Mouse (Mus musculus) neural tube, embryonic 11.5 days (tissue): ENCODE data around the gene Otud1. TPM values are rescaled to one million over a fixed set of nuclear protein-coding genes. Genes with fewer than 3 reads are reported as not detected.

Experiments used
- ATAC-seq: fragments of 200-750 bp; cut with Nextera tagmentation; 2 replicates; pipeline ENCODE4 v1.8.0; 2017; ENCODE audit warnings: moderate number of reproducible peaks, mild to moderate bottlenecking, moderate TSS enrichment, moderate library complexity; ENCODE audit not compliant: insufficient read depth, low FRiP score, low TSS enrichment
- DNase-seq: peaks from one replicate; pipeline ENCODE4 v3.0.0-alpha.2; 2015; ENCODE audit warnings: low spot score
- H3K27ac ChIP-seq: fragments of 300-500 bp; sonication (generic); 2 replicates; pipeline ENCODE4 v1.5.1; 2014; ENCODE audit warnings: low read depth, mild to moderate bottlenecking, low read length
- H3K27me3 ChIP-seq: fragments of 300-500 bp; sonication (generic); 2 replicates; pipeline ENCODE4 v1.6.1; 2014; ENCODE audit warnings: mild to moderate bottlenecking, low read length, mixed read lengths; ENCODE audit not compliant: control insufficient read depth, insufficient read depth
- H3K36me3 ChIP-seq: fragments of 300-500 bp; sonication (generic); 2 replicates; pipeline ENCODE4 v1.6.1; 2014; ENCODE audit warnings: mild to moderate bottlenecking, low read length, moderate library complexity, mixed read lengths; ENCODE audit not compliant: control insufficient read depth, insufficient read depth
- H3K4me1 ChIP-seq: fragments of 300-500 bp; sonication (generic); 2 replicates; pipeline ENCODE4 v1.6.1; 2014; ENCODE audit warnings: low read length, mixed read lengths; ENCODE audit not compliant: control insufficient read depth, insufficient read depth
- H3K4me2 ChIP-seq: fragments of 300-500 bp; sonication (generic); 2 replicates; pipeline ENCODE4 v1.6.1; 2014; ENCODE audit warnings: low read depth, mild to moderate bottlenecking, moderate library complexity
- H3K4me3 ChIP-seq: fragments of 300-500 bp; sonication (generic); 2 replicates; pipeline ENCODE4 v1.5.1; 2014; ENCODE audit warnings: low read depth, low read length
- H3K9ac ChIP-seq: fragments of 300-500 bp; sonication (generic); 2 replicates; pipeline ENCODE4 v1.6.1; 2014; ENCODE audit warnings: mild to moderate bottlenecking, low read length
- H3K9me3 ChIP-seq: fragments of 300-500 bp; sonication (generic); 2 replicates; pipeline ENCODE4 v1.6.1; 2016; ENCODE audit warnings: low read length; ENCODE audit not compliant: control insufficient read depth
- WGBS: fragments of 180-500 bp; shearing (Covaris S2); extraction: QIAGEN DNeasy Blood & Tissue Kit; methylation state at CpG from one replicate; pipeline ENCODE4 v1.1.7; 2014; 5-methylcytosine and 5-hydroxymethylcytosine counted together
- polyA plus RNA-seq: library from polyadenylated mRNA; unstranded; fragments of >200 nt; fragmentation: Nextera tagmentation; extraction: Ambion mirVana; gene quantifications from 2 replicates; pipeline ENCODE4 v1.2.1, GENCODE M21; 2014

The Otud1 gene
- polyA plus RNA-seq, 1 experiment from 2014 or later, result 1.3 TPM

GRCm38 (mm10) chr2:19701386-19701785 lies 43.8 kb downstream of the Otud1 start:
- DNase-seq, result no peak
- 92% methylated on average over 3 of the region's 3 CpGs for WGBS

GRCm38 (mm10) chr2:19703020-19703613 lies 45.6 kb downstream of the Otud1 start:
- Histone ChIP-seq H3K4me3 (no peak overlapping the region), H3K9ac (no peak overlapping the region), H3K4me1 (no peaks in the 10 kb centered on the region), H3K4me2 (no peak overlapping the region), H3K27ac (no peak overlapping the region), H3K36me3 (no peaks in the 10 kb centered on the region), H3K9me3 (no peaks in the 10 kb centered on the region), H3K27me3 (no peaks in the 10 kb centered on the region)
- ATAC-seq, result no peak
- DNase-seq, result no peak

More at GRCm38 (mm10) chr2:19701386-19701785, 43.8 kb downstream of the Otud1 start:
- no peak overlapping the region for H3K4me2 ChIP-seq
- H3K4me3 ChIP-seq, result no peak overlapping the region
- ATAC-seq, result no peak
- H3K9me3 ChIP-seq, result no peaks in the 10 kb centered on the region
- H3K4me1 ChIP-seq, result no peaks in the 10 kb centered on the region
- no peaks in the 10 kb centered on the region for H3K36me3 ChIP-seq
- no peak overlapping the region for H3K9ac ChIP-seq
- H3K27ac ChIP-seq, result no peak overlapping the region
- H3K27me3 ChIP-seq, result no peaks in the 10 kb centered on the region

GRCm38 (mm10) chr2:19703670-19704069 lies 46.1 kb downstream of the Otud1 start:
- no peak for DNase-seq
- no peaks in the 10 kb centered on the region for H3K9me3 ChIP-seq
- H3K4me2 ChIP-seq, result no peak overlapping the region
- H3K4me1 ChIP-seq, result no peaks in the 10 kb centered on the region
- 75% methylated on average over 4 of the region's 4 CpGs for WGBS
- no peaks in the 10 kb centered on the region for H3K27me3 ChIP-seq
- no peak for ATAC-seq
- no peak overlapping the region for H3K4me3 ChIP-seq
- no peak overlapping the region for H3K9ac ChIP-seq
- no peaks in the 10 kb centered on the region for H3K36me3 ChIP-seq
- no peak overlapping the region for H3K27ac ChIP-seq

GRCm38 (mm10) chr2:19704272-19704671 lies 46.7 kb downstream of the Otud1 start:
- DNase-seq (no peak), ATAC-seq (no peak)
- no peak overlapping the region for H3K4me3 ChIP-seq
- H3K27ac ChIP-seq, result no peak overlapping the region
- H3K4me1 ChIP-seq, result no peaks in the 10 kb centered on the region
- no peaks in the 10 kb centered on the region for H3K9me3 ChIP-seq
- H3K9ac ChIP-seq, result no peak overlapping the region
- H3K4me2 ChIP-seq, result no peak overlapping the region
- no peaks in the 10 kb centered on the region for H3K36me3 ChIP-seq
- H3K27me3 ChIP-seq, result no peaks in the 10 kb centered on the region

- Histone ChIP-seq H3K36me3 (no peaks in the 10 kb centered on the region), H3K27ac (no peak overlapping the region), H3K4me2 (no peak overlapping the region), H3K9me3 (no peaks in the 10 kb centered on the region), H3K9ac (no peak overlapping the region), H3K4me1 (no peaks in the 10 kb centered on the region), H3K27me3 (no peaks in the 10 kb centered on the region), H3K4me3 (no peak overlapping the region)
- 84% methylated on average over 4 of the region's 4 CpGs for WGBS
- no peak for DNase-seq
- no peak for ATAC-seq
Measured at GRCm38 (mm10) chr2:19706886-19707285, 49.3 kb downstream of the Otud1 start.

Other genes with a start within 250 kb of the Otud1 start
- gene Ptf1a, start 212.1 kb upstream of the Otud1 start, polyA plus RNA-seq, result 13.0 and 13.6 TPM in 2 replicates
- not detected in 2 replicates for gene 4921504E06Rik, start 103.8 kb upstream of the Otud1 start, polyA plus RNA-seq